Mouse (Mus musculus) myocyte (in vitro differentiated cells): ENCODE data around the gene Thbs4. TPM values are rescaled to one million over a fixed set of nuclear protein-coding genes. Genes with fewer than 3 reads are reported as not detected.
"Not testable (repeated sequence)": the region's sequence is repeated elsewhere in the genome, so short reads cannot be mapped to it uniquely, and the experiment has no call there.

Experiments used
- H3K27me3 ChIP-seq: one replicate; pipeline ENCODE4 v1.6.1; 2011; ENCODE audit not compliant: control insufficient read depth, insufficient read depth, insufficient read length
- H3K36me3 ChIP-seq: one replicate; pipeline ENCODE4 v1.6.1; 2011; ENCODE audit not compliant: control insufficient read depth, insufficient read depth
- H3K4me2 ChIP-seq: one replicate; pipeline ENCODE4 v1.6.1; 2011; ENCODE audit warnings: low read depth, control low read depth
- H3K4me3 ChIP-seq: one replicate; pipeline ENCODE4 v1.5.1; 2011; ENCODE audit warnings: mild to moderate bottlenecking, control low read depth, moderate library complexity
- H3K79me2 ChIP-seq: one replicate; pipeline ENCODE4 v1.6.1; 2011; ENCODE audit not compliant: control insufficient read depth, insufficient read depth
- H3ac ChIP-seq: one replicate; pipeline ENCODE4 v1.6.1; 2011; ENCODE audit not compliant: control insufficient read depth, insufficient read length
- CEBPB ChIP-seq: IDR thresholded peaks from 2 replicates; pipeline ENCODE4 v1.6.1; 2011; ENCODE audit warnings: mild to moderate bottlenecking, moderate library complexity; ENCODE audit not compliant: poor library complexity, insufficient read depth, severe bottlenecking
- E2F4 ChIP-seq: IDR thresholded peaks from one replicate; pipeline ENCODE4 v1.6.1; 2011; ENCODE audit warnings: mild to moderate bottlenecking, control low read depth, moderate library complexity; ENCODE audit not compliant: insufficient read depth
- MAX ChIP-seq: IDR thresholded peaks from one replicate; pipeline ENCODE4 v1.6.1; 2011; ENCODE audit warnings: low read depth, mild to moderate bottlenecking, control low read depth
- MYOD1 ChIP-seq, 3 experiments: IDR thresholded peaks; one replicate each; pipeline ENCODE4 v1.6.1; 2011; ENCODE audit warnings: control low read depth in 2 of 3, low read depth in 2 of 3, mild to moderate bottlenecking in 2 of 3, moderate library complexity in 1 of 3; ENCODE audit not compliant: insufficient read length in 2 of 3, control insufficient read depth in 1 of 3
- MYOG ChIP-seq, 3 experiments: IDR thresholded peaks; one replicate each; pipeline ENCODE4 v1.6.1; 2011; ENCODE audit warnings: control low read depth in 2 of 3, low read depth in 2 of 3, mild to moderate bottlenecking in 2 of 3; ENCODE audit not compliant: insufficient read length in 2 of 3, control insufficient read depth in 1 of 3, insufficient read depth in 1 of 3
- POLR2A ChIP-seq: IDR thresholded peaks from one replicate; pipeline ENCODE4 v1.6.1; 2011; ENCODE audit warnings: low read depth, mild to moderate bottlenecking, control low read depth, moderate library complexity; ENCODE audit not compliant: insufficient read length
- POLR2AphosphoS2 ChIP-seq: IDR thresholded peaks from one replicate; pipeline ENCODE4 v1.6.1; 2011; ENCODE audit warnings: low read depth, control low read depth; ENCODE audit not compliant: insufficient read length
- REST ChIP-seq: IDR thresholded peaks from one replicate; pipeline ENCODE4 v1.6.1; 2011; ENCODE audit warnings: mild to moderate bottlenecking, control low read depth, moderate library complexity; ENCODE audit not compliant: insufficient read depth, insufficient read length
- SRF ChIP-seq: IDR thresholded peaks from one replicate; pipeline ENCODE4 v1.6.1; 2011; ENCODE audit warnings: low read depth; ENCODE audit not compliant: control insufficient read depth, insufficient read length
- TCF12 ChIP-seq: IDR thresholded peaks from one replicate; pipeline ENCODE4 v1.6.1; 2011; ENCODE audit warnings: mild to moderate bottlenecking, control low read depth; ENCODE audit not compliant: poor library complexity, insufficient read depth, severe bottlenecking
- TCF3 ChIP-seq: IDR thresholded peaks from one replicate; pipeline ENCODE4 v1.6.1; 2011; ENCODE audit warnings: low read depth, control low read depth; ENCODE audit not compliant: insufficient read length
- USF1 ChIP-seq: IDR thresholded peaks from one replicate; pipeline ENCODE4 v1.6.1; 2011; ENCODE audit warnings: low read depth, mild to moderate bottlenecking, control low read depth, moderate library complexity
- polyA plus RNA-seq: library from polyadenylated mRNA; unstranded; fragments of >200 nt; fragmentation: generic; extraction: Trizol; gene quantifications from one replicate; pipeline ENCODE4 v1.2.1, GENCODE M21; 2012; ENCODE audit warnings: missing spikeins

The Thbs4 gene
- polyA plus RNA-seq, 1 experiment, result not detected

DNA sequence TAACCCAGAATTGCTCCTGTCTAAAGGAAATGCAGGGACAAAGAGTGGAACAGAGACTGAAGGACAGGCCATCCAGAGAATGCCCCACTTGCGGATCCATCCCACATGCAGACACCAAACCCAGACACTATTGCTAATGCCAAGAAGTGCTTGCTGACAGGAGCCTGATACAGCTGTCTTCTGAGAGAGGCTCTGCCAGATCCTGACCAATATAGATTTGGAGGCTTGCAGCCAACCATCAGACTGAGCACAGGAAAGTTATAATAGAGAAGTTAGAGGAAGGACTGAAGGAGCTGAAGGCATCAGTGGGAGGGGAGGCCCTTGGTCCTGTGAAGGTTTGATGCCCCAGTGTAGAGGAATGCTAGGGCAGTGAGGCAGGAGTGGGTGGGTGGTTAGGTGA lies 16.0 kb upstream of the Thbs4 start:
- H3ac ChIP-seq, H3K4me3 ChIP-seq, H3K4me2 ChIP-seq, H3K36me3 ChIP-seq, H3K79me2 ChIP-seq, H3K27me3 ChIP-seq: not testable (repeated sequence)
- peak in 1 of 3 experiments; percentile 55 for TF ChIP-seq MYOG (IDR thresholded peaks at IDR 0.05; ENCODE audit: control insufficient read depth in 1 of 3, insufficient read depth in 1 of 3, insufficient read length in 2 of 3, low read depth in 2 of 3)

DNA sequence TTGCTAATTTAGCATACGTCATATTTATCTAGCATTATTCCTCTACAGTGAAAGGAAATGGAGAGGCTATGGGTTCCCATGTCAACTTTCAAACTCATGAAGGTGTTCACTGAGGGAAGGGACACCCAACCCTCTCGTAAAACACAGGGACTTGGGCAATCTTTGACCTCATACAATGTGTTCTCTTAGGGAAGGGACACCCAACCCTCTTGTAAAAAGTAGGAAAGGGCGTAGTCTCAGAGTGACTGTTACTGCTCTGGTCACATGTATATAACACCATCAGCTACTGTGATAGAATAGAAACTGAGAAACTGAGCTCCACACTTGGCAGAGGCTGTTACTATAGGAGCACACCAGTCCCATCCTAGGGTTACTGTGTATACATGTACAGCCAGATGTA lies 13.2 kb upstream of the Thbs4 start:
- TF ChIP-seq REST (no peak), E2F4 (no peak), SRF (no peak)
- Histone ChIP-seq H3K79me2 (no peaks in the 10 kb centered on the region), H3K4me3 (no peak overlapping the region), H3K27me3 (no peaks in the 10 kb centered on the region), H3K36me3 (no peaks in the 10 kb centered on the region), H3ac (no peak overlapping the region), H3K4me2 (no peak overlapping the region)

DNA sequence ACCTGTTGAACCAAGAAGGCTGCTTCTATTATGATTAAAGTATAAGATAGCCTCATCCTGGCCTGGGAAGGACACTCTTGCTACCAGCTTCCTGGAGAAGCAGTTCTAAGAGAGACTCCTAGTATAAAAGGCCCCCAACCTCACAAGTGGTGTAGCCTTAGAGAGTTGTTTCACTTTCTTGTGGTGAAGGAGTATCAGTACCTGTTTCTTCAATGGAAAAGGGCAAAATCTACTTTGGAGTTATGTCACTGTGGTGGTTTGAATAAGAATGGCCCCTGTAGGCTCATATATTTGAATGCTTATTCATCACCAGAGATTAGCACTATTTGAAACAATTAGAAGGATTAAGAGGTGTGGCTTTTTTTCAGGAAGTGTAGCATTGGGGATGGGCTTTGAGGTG lies 12.2 kb upstream of the Thbs4 start:
- no peaks in the 10 kb centered on the region for H3K27me3 ChIP-seq
- H3K79me2 ChIP-seq, result no peaks in the 10 kb centered on the region
- TF ChIP-seq E2F4 (no peak), TCF12 (no peak), CEBPB (no peak), USF1 (no peak), POLR2A (no peak), POLR2AphosphoS2 (no peak), MYOG (IDR thresholded peaks at IDR 0.05; ENCODE audit: control insufficient read depth in 1 of 3, insufficient read depth in 1 of 3, insufficient read length in 2 of 3, low read depth in 2 of 3) (no peak), REST (no peak), MAX (no peak), MYOD1 (IDR thresholded peaks at IDR 0.05; ENCODE audit: control insufficient read depth in 1 of 3, insufficient read length in 2 of 3, low read depth in 2 of 3) (no peak), SRF (no peak)
- no peak overlapping the region for H3ac ChIP-seq
- no peak overlapping the region for H3K4me3 ChIP-seq
- no peaks in the 10 kb centered on the region for H3K36me3 ChIP-seq
- no peak overlapping the region for H3K4me2 ChIP-seq

DNA sequence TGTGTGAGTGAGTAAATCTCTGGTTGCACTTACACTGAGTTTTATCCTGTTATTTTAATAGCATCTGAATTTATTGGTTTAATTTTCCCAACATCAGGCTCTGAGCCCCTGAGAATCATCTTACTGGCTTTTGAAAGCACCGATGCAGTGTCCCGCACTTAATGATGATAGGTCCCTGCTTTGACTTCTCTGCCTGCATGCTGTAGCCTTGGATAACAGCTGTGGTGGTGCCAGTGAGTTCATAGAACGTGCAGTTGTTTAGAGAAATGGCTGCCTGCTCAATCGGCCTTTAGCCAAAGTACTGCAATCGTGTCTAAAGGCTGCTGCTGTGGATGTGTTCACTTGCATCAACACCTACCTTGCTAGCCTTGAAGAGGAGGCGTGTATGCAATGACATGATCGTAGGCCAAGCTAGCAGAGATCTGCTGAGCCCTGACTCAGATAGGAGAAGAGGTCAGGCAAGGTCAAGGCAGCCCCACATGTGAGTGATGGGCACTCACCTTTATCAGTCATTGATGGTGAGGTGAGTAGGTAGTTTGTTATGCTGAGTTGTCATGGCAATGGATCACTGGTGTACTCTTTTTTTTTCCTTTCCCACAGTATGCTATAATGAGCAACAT lies 4.8 kb upstream of the Thbs4 start:
- TF ChIP-seq MYOG (IDR thresholded peaks at IDR 0.05; ENCODE audit: control insufficient read depth in 1 of 3, insufficient read depth in 1 of 3, insufficient read length in 2 of 3, low read depth in 2 of 3), result peak in 1 of 3 experiments; percentile 10
- no peak for TF ChIP-seq TCF3
- no peak for TF ChIP-seq E2F4
- peak in 2 of 3 experiments; percentile 33 to 57 for TF ChIP-seq MYOD1 (IDR thresholded peaks at IDR 0.05; ENCODE audit: control insufficient read depth in 1 of 3, insufficient read length in 2 of 3, low read depth in 2 of 3)
- no peak for TF ChIP-seq TCF12
- TF ChIP-seq USF1, result no peak
- no peak overlapping the region for H3ac ChIP-seq
- peak overlapping the region; percentile 30 for H3K4me2 ChIP-seq
- no peaks in the 10 kb centered on the region for H3K79me2 ChIP-seq
- no peaks in the 10 kb centered on the region for H3K36me3 ChIP-seq
- H3K27me3 ChIP-seq, result no peaks in the 10 kb centered on the region
- H3K4me3 ChIP-seq, result no peak overlapping the region

DNA sequence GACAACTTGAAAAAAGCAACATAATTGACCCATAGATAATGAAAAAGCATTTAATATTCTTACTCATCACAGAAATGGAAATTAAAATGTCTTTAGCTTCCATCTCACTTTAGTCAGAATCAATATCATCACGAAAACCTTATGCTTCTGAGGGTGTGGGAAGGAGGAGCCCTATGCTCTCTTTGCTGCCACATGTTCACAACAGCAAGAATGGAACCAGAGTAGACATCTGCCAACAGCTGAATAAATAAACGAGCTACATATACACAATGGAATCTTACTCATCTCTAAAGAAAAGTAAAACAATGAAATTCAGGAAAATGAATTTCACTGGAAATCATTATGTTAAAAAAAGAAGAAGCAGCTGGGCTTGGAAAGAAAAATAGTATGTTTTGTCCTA lies 4.2 kb upstream of the Thbs4 start:
- Histone ChIP-seq H3K4me2 (peak overlapping the region; percentile 34), H3K36me3 (no peaks in the 10 kb centered on the region), H3K27me3 (no peaks in the 10 kb centered on the region), H3K79me2 (no peaks in the 10 kb centered on the region), H3K4me3 (no peak overlapping the region), H3ac (no peak overlapping the region)
- no peak for TF ChIP-seq USF1
- peak in 2 of 3 experiments; percentile 54 to 63 for TF ChIP-seq MYOD1 (IDR thresholded peaks at IDR 0.05; ENCODE audit: control insufficient read depth in 1 of 3, insufficient read length in 2 of 3, low read depth in 2 of 3)

DNA sequence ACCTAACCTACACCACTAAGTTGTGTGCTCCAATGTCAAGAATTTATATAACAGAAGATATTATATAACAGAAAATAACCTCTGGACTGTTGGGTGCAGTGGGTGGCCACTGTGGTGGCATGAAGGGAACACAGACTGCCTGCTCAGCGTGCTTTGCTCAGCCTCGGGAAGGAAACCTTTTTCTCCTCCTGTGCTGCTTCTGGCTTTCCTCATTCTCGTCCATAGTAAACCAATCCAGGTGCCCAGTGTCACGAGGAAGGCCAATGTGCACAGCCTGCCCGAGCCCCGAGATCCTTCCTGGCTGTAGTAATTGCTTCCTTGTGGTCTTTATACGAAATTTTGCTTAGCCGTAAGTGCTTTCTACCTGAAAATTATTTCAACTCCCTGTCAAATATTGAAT lies 982 bp downstream of the Thbs4 start:
- Histone ChIP-seq H3K4me2 (no peak overlapping the region), H3K36me3 (no peaks in the 10 kb centered on the region), H3K4me3 (no peak overlapping the region), H3K27me3 (no peaks in the 10 kb centered on the region), H3K79me2 (no peaks in the 10 kb centered on the region), H3ac (no peak overlapping the region)
- no peak for TF ChIP-seq SRF
- TF ChIP-seq MYOG (IDR thresholded peaks at IDR 0.05; ENCODE audit: control insufficient read depth in 1 of 3, insufficient read depth in 1 of 3, insufficient read length in 2 of 3, low read depth in 2 of 3), result no peak
- TF ChIP-seq REST, result no peak
- TF ChIP-seq MAX, result no peak
- no peak for TF ChIP-seq TCF3
- no peak for TF ChIP-seq MYOD1 (IDR thresholded peaks at IDR 0.05; ENCODE audit: control insufficient read depth in 1 of 3, insufficient read length in 2 of 3, low read depth in 2 of 3)
- no peak for TF ChIP-seq CEBPB
- no peak for TF ChIP-seq POLR2AphosphoS2
- no peak for TF ChIP-seq TCF12
- no peak for TF ChIP-seq E2F4
- no peak for TF ChIP-seq POLR2A
- TF ChIP-seq USF1, result no peak
